Mouse (Mus musculus) thymus, adult 2 months (tissue): ENCODE results near the gene Pop5. TPM values are rescaled to one million over a fixed set of nuclear protein-coding genes. Genes with fewer than 3 reads are reported as not detected.

Experiments used
- DNase-seq: peaks from one replicate; pipeline ENCODE4 v3.0.0; 2021
- H3K27ac ChIP-seq: fragments of 200-500 bp; 2 replicates; pipeline ENCODE4 v1.5.1; 2012; ENCODE audit warnings: low read length, control low read depth; ENCODE audit not compliant: control insufficient read depth, insufficient read depth
- H3K27me3 ChIP-seq: fragments of 200-500 bp; 2 replicates; pipeline ENCODE4 v1.6.1; 2012; ENCODE audit warnings: mild to moderate bottlenecking, low read length, moderate library complexity, mixed read lengths; ENCODE audit not compliant: control insufficient read depth, insufficient read depth
- H3K36me3 ChIP-seq: fragments of 200-500 bp; 2 replicates; pipeline ENCODE4 v1.6.1; 2012; ENCODE audit warnings: mild to moderate bottlenecking, low read length, moderate library complexity; ENCODE audit not compliant: control insufficient read depth, insufficient read depth
- H3K4me1 ChIP-seq: fragments of 200-500 bp; replicated peaks from 2 replicates; pipeline ENCODE4 v1.6.1; 2012; ENCODE audit warnings: low read length; ENCODE audit not compliant: control insufficient read depth, insufficient read depth
- H3K4me3 ChIP-seq: fragments of 200-500 bp; 2 replicates; pipeline ENCODE4 v1.5.1; 2012; ENCODE audit warnings: mild to moderate bottlenecking, low read length, control low read depth, moderate library complexity; ENCODE audit not compliant: control insufficient read depth, insufficient read depth
- CTCF ChIP-seq: fragments of 200-500 bp; IDR thresholded peaks from 2 replicates; pipeline ENCODE4 v1.5.1; 2012; ENCODE audit warnings: mild to moderate bottlenecking, control low read depth, low read length, moderate library complexity, borderline replicate concordance; ENCODE audit not compliant: control insufficient read depth, poor library complexity, insufficient read depth; ENCODE audit errors: extremely low read depth
- POLR2A ChIP-seq: fragments of 200-500 bp; IDR thresholded peaks from 2 replicates; pipeline ENCODE4 v1.6.1; 2012; ENCODE audit warnings: mild to moderate bottlenecking, low read length, control low read depth, moderate library complexity; ENCODE audit not compliant: control insufficient read depth, poor library complexity, insufficient read depth; ENCODE audit errors: extremely low read depth
- WGBS: fragments of 180-500 bp; shearing (Covaris S2); methylation state at CpG from one replicate; pipeline ENCODE4 v1.1.7; 2018; 5-methylcytosine and 5-hydroxymethylcytosine counted together
- polyA plus RNA-seq: library from polyadenylated mRNA; depleted of rRNA; stranded (reverse); fragments of >200 nt; gene quantifications from 2 replicates; pipeline ENCODE4 v1.2.3, GENCODE M21; 2012

Pop5 gene
- polyA plus RNA-seq, 1 experiment = 166 TPM

GRCm38 (mm10) chr5:115237803-115238728 is 2.4 kb downstream of the Pop5 start:
- Histone ChIP-seq H3K4me3 (peak overlapping the region; percentile 76), H3K27ac (no peak overlapping the region), H3K4me1 (peaks cover 13% of the 10 kb centered on the region), H3K36me3 (peaks cover 29% of the 10 kb centered on the region), H3K27me3 (no peaks in the 10 kb centered on the region; the same call in 1 of the 2 replicates)
- TF ChIP-seq CTCF (no peak), POLR2A (peak; percentile 80)
- DNase-seq = peak; percentile 93
- WGBS = under 1% methylated on average over 88 of the region's 88 CpGs

GRCm38 (mm10) chr5:115238729-115239195 is 3.1 kb downstream of the Pop5 start:
- no peaks in the 10 kb centered on the region; the same call in 1 of the 2 replicates for H3K27me3 ChIP-seq
- TF ChIP-seq CTCF (no peak), POLR2A (no peak)
- 13% methylated on average over 11 of the region's 11 CpGs for WGBS
- DNase-seq = no peak
- H3K4me1 ChIP-seq = peaks cover 13% of the 10 kb centered on the region
- H3K36me3 ChIP-seq = peaks cover 36% of the 10 kb centered on the region
- no peak overlapping the region for H3K27ac ChIP-seq
- H3K4me3 ChIP-seq = no peak overlapping the region

DNA sequence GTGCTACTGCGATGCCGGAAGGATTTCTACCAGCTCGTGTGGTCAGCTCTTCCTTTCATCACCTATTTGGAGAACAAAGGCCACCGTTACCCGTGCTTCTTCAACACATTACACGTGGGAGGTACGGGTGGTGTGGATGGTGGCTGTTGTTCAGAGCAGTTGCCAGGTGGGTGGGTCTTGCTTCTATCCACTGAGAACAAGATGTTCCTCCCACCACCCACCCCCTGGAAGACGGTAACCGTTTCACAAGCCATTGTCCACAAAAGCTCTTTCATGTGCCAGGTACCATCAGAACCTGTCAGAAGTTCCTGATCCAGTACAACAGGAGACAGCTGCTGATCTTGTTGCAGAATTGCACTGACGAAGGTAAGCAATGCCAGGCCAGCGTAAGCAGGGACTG is 4.6 kb downstream of the Pop5 start:
- Histone ChIP-seq H3K4me3 (no peak overlapping the region), H3K27ac (no peak overlapping the region), H3K27me3 (no peaks in the 10 kb centered on the region; the same call in 1 of the 2 replicates), H3K36me3 (peaks cover 51% of the 10 kb centered on the region), H3K4me1 (peaks cover 11% of the 10 kb centered on the region)
- 89% methylated on average over 11 of the region's 11 CpGs for WGBS
- TF ChIP-seq CTCF = no peak
- no peak for TF ChIP-seq POLR2A
- DNase-seq = no peak

DNA sequence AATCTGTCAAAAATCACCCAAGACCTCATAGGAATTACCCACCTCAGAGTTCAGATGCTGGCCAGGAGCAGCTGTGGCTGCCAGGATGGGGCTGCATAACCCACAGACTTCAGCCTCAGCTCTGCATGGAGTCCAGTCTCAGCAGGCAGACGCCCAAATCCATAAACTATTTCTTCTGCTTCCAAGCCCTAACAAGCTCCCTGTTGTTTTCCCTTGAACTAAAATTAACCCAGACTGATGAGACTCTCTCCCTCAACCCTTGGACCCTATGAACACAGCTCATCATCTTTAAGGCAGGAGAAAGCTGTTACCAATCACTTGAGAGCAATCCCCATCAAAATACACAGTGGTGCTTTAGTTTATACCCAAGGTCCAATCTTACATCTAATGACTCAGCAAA is 19.8 kb downstream of the Pop5 start:
- no peak for TF ChIP-seq CTCF
- TF ChIP-seq POLR2A = no peak
- Histone ChIP-seq H3K4me3 (no peak overlapping the region), H3K27ac (no peak overlapping the region), H3K27me3 (no peaks in the 10 kb centered on the region), H3K36me3 (peaks cover 65% of the 10 kb centered on the region), H3K4me1 (no peaks in the 10 kb centered on the region)
- WGBS = 100% methylated on average over 1 of the region's 1 CpGs
- no peak for DNase-seq

GRCm38 (mm10) chr5:115256909-115257546 is 21.4 kb downstream of the Pop5 start:
- no peak for TF ChIP-seq POLR2A
- no peak for TF ChIP-seq CTCF
- peaks cover 52% of the 10 kb centered on the region for H3K36me3 ChIP-seq
- H3K4me3 ChIP-seq = no peak overlapping the region
- no peak overlapping the region for H3K27ac ChIP-seq
- H3K27me3 ChIP-seq = no peaks in the 10 kb centered on the region
- H3K4me1 ChIP-seq = no peaks in the 10 kb centered on the region
- no peak for DNase-seq
- 96% methylated on average over 10 of the region's 10 CpGs for WGBS

DNA sequence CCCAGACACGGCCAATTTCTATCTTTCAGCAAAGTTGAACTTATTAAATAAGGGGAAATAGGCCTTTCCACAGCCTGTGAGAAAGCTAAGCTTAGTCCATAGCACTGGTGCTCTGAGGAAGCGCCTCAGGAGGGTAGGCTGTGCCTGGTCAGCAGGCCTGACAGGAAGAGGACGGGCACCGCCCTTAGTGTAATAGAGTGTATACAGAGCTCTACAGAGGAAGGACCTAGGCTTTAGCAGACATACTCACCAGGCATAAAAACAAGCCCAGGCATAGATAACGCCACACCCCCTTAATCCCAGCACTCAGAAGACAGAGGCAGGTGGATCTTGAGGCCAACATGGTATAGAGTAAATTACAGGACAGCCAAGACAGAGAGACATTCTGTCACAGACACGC is 24.7 kb downstream of the Pop5 start:
- Histone ChIP-seq H3K27me3 (no peaks in the 10 kb centered on the region), H3K4me1 (no peaks in the 10 kb centered on the region), H3K27ac (no peak overlapping the region), H3K4me3 (no peak overlapping the region), H3K36me3 (peaks cover 53% of the 10 kb centered on the region)
- DNase-seq = no peak
- TF ChIP-seq POLR2A = no peak
- no peak for TF ChIP-seq CTCF
- WGBS = 95% methylated on average over 6 of the region's 6 CpGs

- Histone ChIP-seq H3K4me1 (no peaks in the 10 kb centered on the region), H3K27me3 (no peaks in the 10 kb centered on the region), H3K36me3 (peaks cover 45% of the 10 kb centered on the region), H3K4me3 (no peak overlapping the region), H3K27ac (no peak overlapping the region)
- WGBS = 97% methylated on average over 8 of the region's 8 CpGs
- no peak for TF ChIP-seq CTCF
- no peak for TF ChIP-seq POLR2A
- DNase-seq = no peak
Observed at GRCm38 (mm10) chr5:115261141-115261540, 25.5 kb downstream of the Pop5 start.
